Mouse (Mus musculus) heart, postnatal 36 days (tissue): ENCODE measurements around the gene Wipf1. TPM values are rescaled to one million over a fixed set of nuclear protein-coding genes. Genes with fewer than 3 reads are reported as not detected.

Experiments used
- DNase-seq, 2 experiments: peaks; one replicate each; pipeline ENCODE4 v3.0.0; 2021 to 2022
- intact Hi-C: fragments of 180-260 bp; cut with DNase I; formaldehyde crosslinking; loops from one replicate; pipeline ENCODE4 v1.15.1; 2025
- total RNA-seq, 2 experiments: library from RNA; stranded (reverse); gene quantifications; 2 replicates each; pipeline ENCODE4 v1.2.3; 2021

Gene Wipf1
- total RNA-seq, 2 experiments from 2014 or later = 15.4 to 15.5 TPM

DNA sequence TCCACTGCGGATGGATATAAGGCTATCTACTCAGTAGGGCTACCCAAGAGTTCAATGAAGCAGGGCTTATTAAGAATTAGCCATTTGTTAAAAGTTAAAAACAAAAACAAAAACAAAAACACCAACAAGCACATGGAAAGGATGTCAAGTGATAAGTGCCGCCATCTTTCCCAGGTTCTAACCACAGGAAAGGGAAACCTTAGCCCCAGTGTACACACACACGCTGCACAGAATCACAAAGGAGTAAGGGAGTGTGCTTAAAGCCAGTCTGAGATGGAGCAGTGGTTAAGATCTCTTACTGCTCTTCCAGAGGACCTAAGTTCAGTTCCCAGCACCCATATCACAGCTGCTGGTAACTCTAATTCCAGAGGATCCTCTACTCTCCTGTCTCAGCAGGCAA lies 78.0 kb downstream of the Wipf1 start:
- intact Hi-C loops = no loop called here
- DNase-seq = no peak

DNA sequence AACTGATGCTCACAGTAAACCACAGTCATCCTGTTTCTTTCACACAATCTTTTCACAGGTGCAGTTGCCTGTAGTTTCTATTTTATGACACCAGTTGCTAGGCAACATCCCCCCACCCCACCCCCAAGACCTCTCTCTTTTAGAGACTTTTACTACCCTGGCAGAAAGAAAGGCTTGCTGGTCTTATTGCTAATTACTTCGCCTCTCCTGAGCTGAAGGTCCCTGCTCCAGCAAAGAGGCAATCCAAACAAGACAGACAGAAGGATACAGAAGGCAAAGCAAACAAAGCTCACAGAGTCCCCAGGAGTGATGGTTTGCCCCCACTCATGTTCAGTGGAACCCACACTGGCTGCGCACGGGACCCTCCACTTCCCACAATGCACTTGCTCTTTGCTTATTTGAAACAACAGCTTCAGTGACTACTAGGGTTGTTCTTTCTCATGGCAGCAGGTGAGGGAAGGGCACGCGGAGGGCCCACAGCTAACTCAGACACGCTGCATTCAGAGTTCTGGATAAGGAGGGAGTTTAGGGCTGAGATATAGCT lies 79.3 kb downstream of the Wipf1 start:
- intact Hi-C loops = no loop called here
- no peak for DNase-seq

DNA sequence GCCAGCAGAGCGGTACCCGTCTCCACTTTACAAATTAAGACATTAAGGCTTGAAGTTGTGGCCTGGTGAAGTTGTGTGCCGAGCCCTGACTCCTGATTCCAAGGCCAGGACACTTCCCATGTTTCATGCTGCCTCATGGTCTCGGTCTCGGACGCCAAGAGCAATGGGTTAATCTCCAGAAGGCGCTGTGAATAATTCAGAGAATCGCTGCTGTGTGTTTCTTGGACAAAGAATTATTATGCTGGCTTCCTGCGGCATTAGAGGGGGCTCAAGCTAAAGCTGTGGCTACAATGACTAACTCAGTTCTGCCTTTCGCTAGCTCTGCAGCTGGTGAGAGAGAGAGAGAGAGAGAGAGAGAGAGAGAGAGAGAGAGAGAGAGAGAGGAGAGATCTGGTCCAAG lies 85.5 kb downstream of the Wipf1 start:
- intact Hi-C loops = no loop called here
- DNase-seq = no peak

DNA sequence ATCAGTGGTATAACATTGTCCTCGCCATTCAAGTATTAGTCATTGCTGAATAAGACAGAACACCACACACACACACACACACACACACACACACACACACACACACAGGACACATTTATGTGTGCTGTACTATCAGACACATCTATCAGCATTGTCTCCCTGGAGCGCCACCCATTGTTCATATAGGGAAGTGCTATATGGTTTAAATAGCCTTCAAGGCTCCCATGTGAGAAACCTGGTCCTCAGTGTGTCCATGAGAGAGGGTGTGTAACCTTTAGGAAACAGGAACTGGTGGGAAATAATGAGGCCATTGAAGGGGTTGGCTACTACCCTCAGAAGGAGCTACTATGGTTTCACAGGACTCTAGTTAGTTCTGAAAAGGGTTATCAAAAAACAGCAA lies 87.5 kb downstream of the Wipf1 start:
- DNase-seq = no peak
- intact Hi-C loops = no loop called here

DNA sequence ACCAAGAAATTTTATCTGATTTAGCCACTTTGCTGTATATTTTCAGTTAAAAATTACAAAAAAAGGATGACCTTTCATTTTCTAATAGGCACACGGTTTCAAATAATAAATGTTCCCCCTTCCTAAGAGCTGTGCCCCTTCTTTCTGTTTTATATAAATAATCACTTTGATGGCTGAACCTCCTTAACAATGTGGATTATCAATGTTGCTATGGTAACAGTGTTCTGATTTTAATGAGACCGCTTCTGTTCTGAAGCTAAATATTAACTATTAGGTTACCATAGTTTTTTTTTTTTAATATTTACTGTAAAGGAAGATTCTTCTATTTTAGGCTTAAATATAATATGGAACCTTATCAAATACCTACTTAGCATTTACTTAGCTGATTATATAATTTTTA lies 89.2 kb downstream of the Wipf1 start:
- no peak for DNase-seq
- intact Hi-C loops = no loop called here

DNA sequence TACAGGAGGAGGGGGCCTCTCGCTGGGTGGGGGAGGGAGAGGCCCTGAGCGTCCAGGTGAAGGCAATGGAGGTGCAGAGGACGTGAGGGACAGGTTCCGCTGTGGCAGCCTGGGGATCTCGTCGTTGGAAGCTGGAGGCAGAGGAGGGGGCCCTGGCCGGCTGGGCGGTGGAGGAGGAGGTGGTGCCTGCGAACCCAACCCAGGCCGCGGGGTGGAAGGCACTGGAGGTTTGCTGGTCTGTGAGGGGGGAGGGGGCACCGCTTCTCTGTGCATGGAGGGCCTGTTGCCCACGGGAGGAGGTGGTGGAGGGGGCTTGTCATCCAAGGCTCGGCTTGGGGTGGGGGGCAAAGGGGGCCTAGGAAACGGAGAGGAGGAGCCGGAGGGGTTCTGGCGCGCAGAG lies 92.6 kb downstream of the Wipf1 start:
- intact Hi-C loops = no loop called here
- DNase-seq = no peak

DNA sequence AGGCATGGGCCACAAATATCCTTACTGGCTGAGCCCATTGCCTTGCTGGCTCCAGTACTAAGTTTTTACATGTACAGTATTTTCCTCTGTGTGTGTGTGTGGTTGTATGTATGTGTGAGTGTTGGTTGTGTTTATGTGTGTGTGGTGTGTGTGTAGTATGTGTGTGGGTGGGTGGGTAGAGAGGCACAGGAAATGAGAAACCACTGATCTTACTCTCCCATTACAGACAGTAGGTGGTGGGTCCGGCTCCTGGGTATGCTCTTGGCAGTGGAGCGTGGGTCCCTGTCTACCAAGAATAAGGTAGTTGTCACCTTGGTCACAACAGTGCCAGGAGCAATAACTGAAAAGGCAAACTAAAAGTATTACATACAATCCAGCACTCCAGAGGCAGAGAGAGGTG lies 93.7 kb downstream of the Wipf1 start:
- DNase-seq = no peak
- intact Hi-C loops = no loop called here

DNA sequence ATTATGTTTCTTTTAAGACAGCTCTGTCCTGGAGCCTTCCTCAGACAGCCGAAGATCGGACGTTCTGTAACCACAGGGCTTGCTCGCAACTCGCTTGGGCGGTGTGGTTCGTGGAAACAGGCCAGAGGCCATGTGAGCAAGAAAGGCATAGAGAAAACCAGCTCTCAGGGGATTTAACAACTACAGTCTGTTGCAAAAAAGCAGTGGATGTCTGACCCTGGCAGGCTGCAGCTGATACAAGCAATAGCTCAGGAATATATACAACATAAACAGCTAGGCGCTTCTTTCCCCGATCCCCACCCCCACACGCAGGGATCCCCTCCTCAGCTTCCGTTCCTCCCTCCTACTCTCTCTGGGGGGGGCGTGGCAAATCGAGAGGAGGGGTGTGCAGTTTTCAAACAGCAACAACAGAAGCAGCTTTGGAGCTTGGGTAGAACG lies 97.6 kb downstream of the Wipf1 start:
- peak in 1 of 2 experiments; percentile 22 for DNase-seq
- intact Hi-C loops = no loop called here

DNA sequence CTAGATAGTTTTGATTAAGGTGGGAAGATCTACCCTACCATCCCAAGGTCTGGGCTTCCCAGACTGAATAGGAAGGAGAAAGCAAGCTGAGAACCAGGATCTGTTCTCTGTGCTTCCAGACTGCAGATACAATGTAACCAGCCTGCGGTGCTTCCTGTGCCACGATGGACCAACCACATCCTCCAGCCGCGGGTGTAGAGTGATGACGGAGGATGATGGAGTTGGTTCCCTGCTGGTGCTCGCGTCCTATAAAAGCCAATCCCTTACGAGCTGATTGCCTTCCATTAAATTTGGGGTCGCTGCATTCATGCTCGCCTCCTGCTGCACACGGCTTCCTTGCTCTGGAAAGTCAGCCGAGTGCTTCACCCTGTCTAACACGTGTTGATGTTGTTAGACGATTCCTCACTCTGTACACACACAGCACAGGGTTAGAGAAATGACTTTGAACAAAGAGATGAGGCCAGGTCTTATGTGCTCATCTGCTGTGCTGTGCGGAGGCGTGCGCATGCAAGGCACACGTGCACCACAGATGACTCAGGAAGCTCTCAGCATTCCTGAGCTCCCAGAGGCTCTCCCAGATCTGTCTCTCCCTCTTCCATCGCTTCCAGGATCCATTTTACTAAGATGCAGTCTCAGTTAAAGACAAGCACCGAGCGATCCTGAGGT lies 100.6 kb downstream of the Wipf1 start:
- intact Hi-C loops = no loop called here
- DNase-seq = peak in 1 of 2 experiments; percentile 15

DNA sequence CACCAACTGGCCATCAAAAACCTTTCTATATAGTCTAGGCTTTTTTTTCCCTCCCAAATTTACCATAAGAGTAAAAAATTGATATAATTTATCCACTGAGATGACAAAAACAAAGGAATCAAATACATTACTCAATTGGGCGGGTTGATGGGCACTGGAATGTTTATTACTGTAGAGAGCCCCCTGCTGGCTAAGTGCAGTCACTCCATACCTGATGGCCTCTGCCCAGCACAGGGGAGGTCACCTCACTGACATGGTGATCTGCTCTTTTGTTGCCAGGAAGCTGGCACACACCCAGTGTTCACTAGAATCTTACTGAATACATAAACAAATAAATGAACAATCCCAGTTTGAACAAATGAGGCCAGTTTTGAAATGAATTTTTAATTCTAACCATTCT lies 102.2 kb downstream of the Wipf1 start:
- intact Hi-C loops = no loop called here
- DNase-seq = peak; percentile 26

DNA sequence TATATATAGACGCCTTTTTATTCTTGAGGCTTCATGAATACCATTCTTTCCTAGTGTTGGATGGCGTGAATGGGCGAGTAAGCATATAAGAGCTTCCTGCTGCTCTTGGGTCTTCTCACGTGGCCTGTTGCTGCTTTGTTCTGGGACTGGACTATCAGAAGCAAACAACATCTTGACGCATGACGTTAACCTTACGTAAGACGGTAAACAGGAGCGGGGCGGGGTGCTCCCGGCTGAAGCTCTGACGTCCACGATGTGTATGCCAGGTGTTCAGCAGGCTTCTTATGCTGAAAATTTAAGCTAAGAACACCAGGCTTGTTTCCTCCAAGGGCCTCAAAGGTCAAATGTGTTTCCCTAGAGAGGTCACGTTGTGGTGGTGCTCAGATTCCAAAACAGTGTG lies 103.7 kb downstream of the Wipf1 start:
- intact Hi-C loops = no loop called here
- no peak for DNase-seq

DNA sequence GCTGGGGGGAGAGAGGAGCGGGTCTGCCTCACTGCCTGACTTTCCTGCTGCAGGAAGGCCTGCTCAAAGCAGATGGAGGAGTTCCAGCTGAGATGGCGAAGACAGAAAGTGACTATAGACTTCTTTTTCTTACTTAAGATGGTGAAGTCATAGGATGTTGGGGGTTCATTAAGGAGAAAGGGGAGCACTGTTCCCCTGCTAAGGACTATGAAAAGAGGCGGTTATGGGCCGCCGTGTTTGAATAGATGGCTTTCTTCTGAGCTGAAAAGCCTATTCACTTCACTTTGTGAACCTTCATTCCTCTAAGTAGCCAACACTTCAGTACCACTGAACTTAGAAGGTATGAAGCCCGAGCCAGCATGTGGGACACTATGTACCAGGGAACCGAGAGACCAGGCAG lies 109.8 kb downstream of the Wipf1 start:
- intact Hi-C loops = loop anchor here (5.0 kb wide), 1 partner anchor 107 kb away; the partner anchor contains the start of genes Cir1 and Scrn3
- DNase-seq = no peak

DNA sequence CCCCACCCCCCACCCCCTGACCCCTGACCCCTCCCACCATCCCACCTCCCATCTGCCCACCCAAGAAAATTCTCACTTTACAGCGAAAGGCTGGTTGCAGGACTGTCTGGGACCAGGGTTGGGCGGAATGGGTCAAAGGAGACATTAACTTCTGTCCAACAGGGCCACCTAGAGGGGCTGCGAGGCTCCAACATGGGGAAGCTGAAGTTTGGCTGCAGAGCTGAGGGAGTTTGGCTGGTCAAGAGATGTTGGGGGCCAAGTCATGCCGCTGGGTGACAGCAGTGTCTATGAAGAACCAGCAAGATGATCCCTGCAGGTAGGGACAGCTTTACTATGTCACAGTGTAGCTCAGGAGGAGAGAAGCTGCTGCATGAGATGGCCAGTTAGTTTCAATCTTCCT lies 110.2 kb downstream of the Wipf1 start:
- peak; percentile 19 to 32 for DNase-seq
- intact Hi-C loops = loop anchor here (5.0 kb wide), 1 partner anchor 107 kb away; the partner anchor contains the start of genes Cir1 and Scrn3

DNA sequence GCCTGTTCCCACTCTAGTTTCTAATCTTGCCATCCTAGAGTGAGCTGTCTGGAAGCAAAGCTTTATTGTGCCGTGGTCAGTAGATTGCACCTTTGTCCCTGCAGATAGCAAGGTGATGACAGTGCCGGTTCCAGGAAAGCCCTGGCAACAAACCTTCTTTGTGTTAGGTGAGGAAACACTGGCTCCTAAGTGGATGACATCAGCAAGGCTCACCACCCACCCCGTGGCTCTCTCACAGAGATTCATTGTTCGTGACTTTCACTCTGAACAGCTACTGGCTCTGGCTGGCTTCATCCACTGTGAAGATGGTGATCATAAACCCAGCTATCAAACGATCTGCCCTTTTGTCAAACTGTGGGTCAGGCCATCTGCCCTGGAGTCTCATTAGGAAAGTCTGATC lies 113.6 kb downstream of the Wipf1 start:
- DNase-seq = no peak
- intact Hi-C loops = loop anchor here (5.0 kb wide), 1 partner anchor 104 kb away; the partner anchor contains the start of genes Cir1 and Scrn3

DNA sequence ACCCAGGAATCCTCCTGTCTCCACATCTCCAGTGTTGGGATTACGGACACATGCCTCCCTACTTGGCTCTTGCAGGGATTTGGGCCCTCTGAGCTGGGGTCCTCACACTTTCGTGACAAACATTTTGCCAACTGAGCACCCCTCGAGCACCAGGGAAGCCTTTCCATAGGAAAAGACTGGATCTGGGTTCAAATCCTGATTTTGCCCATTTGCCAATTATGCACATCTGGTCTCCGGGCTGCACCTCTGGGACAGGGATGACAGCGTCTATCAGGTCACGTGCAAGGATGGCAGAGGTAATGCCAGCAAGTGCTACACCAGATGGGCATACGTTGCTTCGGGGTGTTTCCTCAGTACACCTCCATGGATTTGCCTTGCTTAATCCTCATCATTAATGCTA lies 119.5 kb downstream of the Wipf1 start:
- intact Hi-C loops = no loop called here
- DNase-seq = no peak

DNA sequence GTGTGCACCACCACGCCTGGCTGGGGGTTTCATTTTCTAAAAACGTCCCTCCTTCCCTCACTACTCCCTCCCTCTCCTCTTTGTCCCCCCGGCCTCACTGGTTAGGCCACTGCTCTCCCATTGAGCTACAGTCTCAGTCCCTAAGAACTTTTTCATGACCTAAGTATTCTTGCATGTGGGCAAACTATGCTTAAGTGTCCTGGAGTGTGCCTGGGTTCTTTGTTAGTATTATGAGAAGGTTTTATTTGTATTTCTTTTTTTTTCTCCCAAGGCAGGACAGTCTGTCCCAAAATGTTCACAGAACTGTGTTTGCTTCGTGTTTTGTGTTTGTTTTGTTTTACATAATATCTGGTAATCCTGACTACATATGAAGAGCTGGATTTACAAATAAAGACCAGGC lies 121.9 kb downstream of the Wipf1 start:
- no peak for DNase-seq
- intact Hi-C loops = loop anchor here (10.0 kb wide), 1 partner anchor 243 kb away; no protein-coding TSS in a partner anchor

DNA sequence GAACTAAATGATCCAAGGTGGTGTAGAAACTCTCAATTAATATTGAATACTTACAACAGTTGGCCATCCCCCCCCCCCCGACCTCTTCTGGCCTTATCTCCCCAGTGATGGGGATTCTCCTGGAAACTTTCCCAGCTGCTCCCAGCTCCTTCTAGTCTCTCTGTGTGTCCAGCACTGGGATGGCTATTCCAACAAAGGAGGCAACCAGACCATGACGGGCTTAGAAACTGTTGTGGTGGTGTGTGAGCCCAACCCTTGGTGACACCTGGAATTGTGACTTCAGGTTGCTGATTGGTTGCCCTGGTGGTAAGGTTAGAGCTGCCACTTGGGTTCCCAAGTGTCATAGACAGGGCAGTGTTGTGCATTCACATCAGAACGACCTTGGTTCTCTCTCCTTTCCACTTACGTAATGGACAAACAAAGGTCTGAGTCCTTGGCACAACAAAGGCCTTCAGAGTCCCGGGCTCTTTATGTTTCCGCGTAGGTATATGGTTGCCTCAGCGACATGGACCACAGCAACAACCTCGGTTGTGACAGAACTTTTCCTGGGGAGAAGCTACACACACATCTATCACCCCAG lies 123.1 kb downstream of the Wipf1 start:
- intact Hi-C loops = loop anchor here (10.0 kb wide), 1 partner anchor 242 kb away; no protein-coding TSS in a partner anchor

DNA sequence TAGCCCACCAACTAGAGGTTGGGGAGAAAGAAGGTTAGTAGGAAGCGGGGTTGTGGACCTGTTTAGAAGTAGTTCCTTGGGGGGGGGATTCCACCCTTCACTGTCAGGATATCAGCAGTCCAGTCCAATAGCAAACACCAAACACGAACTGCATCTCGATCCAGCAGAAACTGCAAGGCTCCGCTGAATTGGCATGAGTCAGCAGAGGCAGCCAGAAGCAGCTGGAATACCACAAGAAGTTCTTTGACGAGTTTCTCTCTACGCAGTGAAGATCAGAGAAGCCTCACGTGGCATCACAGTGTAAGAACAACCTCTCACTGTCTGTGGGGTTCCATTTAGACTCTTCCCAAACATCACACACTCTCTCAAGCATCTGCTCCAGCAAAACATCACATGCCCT lies 124.6 kb downstream of the Wipf1 start:
- DNase-seq = no peak

More for the DNA sequence above, 123.1 kb downstream of the Wipf1 start:
- DNase-seq = no peak

DNA sequence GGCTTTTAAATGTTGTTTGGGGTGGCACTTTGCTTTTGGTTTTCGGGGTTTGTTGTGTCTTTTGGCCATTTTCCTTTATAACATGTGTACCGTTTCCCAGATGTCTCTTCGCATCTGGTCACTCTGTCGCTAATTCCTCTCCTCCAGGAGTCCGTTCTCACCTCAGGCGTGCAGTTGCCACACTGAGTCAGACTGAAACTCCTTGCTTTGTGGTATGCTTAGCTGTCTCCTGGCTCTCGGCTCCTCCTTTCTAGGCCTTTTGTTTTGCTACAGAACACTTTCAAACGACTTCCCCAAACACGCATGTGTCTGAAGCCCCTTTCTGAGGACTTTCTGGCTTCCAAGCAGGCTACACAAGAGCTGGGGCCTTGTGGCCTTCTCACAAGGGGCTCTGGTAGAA lies 125.1 kb downstream of the Wipf1 start:
- intact Hi-C loops = loop anchor here (10.0 kb wide), 1 partner anchor 240 kb away; no protein-coding TSS in a partner anchor
- no peak for DNase-seq

More for the DNA sequence above, 124.6 kb downstream of the Wipf1 start:
- intact Hi-C loops = loop anchor here (10.0 kb wide), 1 partner anchor 240 kb away; no protein-coding TSS in a partner anchor

DNA sequence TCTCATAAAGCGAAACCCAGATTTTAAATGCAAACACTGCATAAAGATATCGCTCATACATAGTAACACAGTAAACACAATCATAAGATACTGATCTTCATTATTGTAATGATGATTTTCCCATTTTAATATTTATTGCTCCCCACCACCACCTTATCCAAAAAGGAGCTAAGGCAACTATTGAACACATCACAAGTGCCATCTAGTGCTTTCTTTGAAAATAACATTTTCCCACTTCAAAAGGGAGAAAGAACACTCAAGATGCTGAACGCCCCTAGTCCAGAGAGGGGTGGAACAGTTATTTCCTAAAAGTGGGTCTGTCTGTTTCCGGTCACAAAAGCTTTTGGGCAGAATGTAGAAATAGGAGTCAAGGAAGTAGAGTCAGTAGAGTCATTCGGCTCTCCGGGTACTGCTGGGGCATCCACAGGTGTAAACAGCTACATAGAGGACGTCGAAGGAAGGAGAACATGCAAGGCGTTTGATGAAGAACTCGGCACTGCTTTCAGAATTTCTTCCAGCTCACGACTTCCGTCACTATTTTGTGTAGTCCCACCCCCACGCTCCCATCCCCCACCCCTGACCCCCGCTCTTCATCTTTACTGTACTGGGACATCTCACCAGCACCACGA lies 126.0 kb downstream of the Wipf1 start:
- DNase-seq = no peak
- intact Hi-C loops = loop anchor here (10.0 kb wide), 1 partner anchor 239 kb away; no protein-coding TSS in a partner anchor

DNA sequence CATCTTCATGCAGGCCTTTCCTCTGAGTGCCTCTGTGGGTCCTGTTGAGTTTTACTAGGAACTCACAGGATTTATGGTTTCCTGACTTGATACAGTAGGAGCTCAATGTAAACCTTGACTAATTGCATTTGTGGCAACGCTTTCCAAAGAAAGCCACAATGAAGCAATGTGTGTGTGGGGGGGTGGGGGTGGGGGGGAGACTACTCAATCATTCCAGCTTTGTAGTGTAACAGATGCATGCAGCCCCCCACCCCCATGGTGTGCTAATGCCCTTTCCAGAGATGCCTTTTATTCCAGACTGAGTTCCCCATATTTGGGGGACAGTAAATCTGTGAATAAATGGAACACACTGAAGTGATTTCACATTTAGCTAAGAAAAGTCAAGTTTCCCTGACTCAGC lies 127.8 kb downstream of the Wipf1 start:
- intact Hi-C loops = loop anchor here (10.0 kb wide), 1 partner anchor 237 kb away; no protein-coding TSS in a partner anchor
- no peak for DNase-seq
